Mouse (Mus musculus) cerebellum, postnatal 4 days (tissue): ENCODE results near the gene Cntrob.

Experiments used
- DNase-seq, 2 experiments: peaks; one replicate each; pipeline ENCODE4 v3.0.0; 2022; ENCODE audit warnings: low spot score in 2 of 2, mixed read lengths in 1 of 2

The Cntrob gene

DNA sequence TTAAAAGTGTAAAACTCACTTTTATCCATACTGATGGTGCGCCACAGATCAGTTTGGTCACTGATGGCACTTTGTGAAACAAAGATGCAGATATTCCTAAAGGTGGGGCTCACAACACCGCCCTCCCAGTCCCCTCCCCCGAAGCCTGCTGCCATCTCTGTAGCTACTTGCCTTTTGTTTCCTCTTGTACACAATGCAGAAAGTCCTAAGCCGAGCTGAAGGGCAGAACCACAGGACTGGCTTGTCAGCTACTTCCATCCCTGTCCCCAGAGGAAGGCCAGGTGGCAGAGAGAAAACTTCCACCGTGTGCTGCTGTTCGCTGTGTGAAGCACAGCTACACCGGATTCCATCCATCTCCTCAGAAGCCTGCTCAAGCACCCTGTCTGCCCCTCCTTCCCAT is 25.3 kb downstream of the Cntrob start:
- DNase-seq, result no peak

DNA sequence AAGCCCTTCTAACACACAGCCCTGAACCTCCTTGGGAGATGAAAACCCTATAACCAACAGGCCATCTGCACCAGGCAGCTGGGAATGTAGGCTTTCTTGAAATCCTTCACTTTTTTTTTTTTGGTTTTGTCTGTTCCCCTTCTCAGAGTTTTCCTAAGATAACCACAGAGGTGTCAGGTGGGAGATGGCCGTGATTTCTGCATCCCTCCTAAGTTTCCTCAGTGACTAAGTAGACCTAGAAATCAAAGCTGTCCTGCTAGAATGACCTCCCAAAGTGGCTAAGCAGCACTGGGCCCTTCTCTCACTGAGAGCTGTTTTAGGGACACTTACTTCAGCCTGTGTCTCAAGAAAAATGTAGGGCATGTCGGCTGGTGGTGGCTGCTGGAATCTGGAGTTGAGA is 25.8 kb downstream of the Cntrob start:
- no peak for DNase-seq

DNA sequence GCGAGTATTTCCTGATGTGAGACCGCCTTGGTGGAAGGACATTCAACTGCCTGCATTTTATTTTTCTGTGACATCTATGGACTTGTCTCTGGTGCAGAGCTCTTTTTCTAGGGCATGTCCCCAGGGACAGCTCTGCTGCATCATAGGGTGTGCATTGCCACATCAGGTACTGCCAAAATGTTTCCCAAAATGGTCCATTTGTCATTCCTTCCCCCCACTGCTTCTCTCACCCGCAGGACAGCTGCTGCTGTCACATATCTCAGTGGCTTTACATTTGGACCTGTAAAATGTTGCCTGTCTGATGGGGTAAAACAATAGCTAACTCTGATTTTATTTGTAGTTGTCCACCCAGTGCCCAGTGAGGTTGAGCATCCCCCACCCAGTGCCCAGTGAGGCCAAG is 28.3 kb downstream of the Cntrob start:
- no peak for DNase-seq

DNA sequence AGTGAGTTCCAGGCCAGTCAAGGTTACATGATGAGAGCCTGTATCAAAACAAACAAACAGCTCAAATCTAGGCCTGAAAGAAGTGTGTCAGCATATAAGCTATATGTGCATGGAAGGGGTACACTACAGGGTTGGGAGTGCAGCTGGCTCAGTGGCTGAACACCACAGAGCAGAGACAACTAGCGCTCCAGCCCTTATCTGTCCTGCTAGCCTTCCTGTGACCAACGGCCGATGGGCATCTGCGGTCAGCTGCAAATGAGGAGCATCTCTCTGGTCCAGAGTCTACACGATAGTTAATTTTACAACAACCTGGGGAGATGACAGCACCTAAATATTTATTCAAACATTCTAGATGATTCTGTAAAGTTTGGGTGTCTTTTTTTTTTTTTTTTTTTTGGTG is 32.5 kb downstream of the Cntrob start:
- no peak for DNase-seq

DNA sequence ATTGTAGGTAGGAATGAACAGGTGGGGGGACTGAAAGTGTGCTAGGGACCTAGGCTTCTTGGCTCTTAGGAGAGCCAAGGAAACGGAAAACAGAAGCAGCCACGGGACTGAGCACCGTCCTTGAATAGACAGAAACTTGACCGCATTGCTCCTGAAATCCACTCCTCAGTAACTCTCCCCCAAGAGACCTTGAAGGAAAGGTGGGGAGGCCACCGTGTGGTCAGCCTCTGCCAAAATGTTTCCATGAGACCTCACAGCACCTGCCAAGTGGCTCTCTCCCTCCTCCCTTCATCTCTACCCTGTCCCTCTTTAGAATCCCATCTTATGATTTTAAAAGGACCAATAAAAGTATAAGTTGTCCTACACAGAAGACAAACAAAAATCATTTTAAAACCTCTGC is 46.3 kb downstream of the Cntrob start:
- DNase-seq, result no peak

DNA sequence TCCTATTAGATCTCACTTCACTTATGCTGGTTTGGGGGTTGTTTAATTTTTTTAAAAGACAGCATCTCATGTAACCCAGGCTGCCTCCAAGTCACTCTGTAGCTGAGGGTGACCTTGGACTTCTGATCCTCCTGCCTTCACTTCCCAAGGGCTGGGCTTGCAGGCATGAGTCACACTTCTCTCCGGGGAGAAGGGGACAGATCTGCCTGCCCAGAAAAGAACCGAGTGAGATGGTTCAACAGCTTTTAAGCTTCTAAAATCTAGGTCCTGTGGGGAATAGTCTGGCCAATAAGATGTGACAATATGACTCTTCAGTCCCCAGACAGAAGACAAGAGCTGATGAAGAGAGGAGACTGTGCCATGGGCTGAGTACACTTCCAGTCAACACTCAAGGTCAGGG is 47.5 kb downstream of the Cntrob start:
- no peak for DNase-seq

DNA sequence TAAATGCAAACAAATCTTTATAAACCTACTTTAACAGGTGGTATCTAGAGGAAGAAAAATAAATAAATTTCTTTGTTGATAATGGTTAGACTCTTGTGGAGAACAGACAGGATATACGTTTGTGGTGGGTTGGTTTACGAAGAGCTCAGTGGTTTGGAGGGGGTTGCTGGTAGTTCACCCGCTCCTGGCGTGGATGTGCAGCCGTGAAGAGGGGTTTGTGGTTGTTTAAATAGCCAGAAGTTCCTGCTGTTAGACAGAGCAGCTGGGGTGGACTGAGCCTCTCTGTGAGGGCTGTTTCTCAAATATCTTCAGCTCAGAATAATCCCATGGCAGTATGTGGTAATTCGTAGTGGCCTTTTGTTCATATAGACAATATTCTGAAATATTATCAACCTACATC is 47.9 kb downstream of the Cntrob start:
- no peak for DNase-seq

DNA sequence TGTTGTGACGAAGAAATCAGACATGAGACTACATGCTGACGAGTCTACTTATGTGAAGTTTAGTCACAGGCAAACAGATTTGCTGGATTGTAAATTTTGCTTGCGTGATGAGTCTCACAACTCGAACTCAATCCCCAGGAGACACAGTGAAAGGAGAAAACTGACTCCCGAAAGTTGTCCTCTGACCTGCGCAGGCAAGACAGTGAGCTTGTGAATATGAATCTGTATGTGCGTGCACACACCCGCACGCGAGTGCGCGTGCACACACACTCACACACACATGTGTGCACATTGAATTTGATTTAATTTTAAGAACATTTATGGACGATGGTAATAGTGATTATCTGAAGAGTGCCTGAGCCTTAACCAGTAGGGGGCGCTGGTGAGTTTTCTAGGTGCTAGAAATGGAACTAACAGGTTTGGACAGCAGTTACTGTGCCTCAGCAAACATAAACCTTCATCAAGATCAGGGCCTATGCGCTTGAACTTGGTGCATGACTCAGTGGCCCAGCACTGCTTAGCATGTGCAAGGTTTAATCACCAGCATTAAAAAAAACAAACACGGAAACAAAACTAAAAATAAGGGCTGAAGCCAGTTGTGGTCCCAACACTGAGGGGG is 51.3 kb downstream of the Cntrob start:
- peak; percentile 54 to 80 for DNase-seq

DNA sequence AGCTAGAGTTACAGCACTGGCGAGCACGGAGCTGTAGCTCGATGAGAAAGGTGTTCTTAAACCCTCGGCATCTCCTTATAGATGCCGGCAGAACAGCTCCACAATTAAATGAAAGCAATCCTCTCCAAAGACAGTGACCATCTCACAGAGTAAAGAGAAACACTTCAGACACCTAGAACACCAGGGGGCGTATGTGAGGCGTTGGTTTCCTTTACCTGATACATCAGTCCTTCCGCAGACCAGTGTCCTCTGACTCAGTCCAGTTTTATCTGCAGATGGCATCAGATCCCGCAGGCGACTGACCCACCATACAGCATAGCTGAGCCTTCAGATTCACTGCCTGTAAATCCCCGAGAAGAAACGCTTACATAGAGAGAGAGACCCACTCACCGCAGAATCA is 54.0 kb downstream of the Cntrob start:
- peak; percentile 48 to 77 for DNase-seq

DNA sequence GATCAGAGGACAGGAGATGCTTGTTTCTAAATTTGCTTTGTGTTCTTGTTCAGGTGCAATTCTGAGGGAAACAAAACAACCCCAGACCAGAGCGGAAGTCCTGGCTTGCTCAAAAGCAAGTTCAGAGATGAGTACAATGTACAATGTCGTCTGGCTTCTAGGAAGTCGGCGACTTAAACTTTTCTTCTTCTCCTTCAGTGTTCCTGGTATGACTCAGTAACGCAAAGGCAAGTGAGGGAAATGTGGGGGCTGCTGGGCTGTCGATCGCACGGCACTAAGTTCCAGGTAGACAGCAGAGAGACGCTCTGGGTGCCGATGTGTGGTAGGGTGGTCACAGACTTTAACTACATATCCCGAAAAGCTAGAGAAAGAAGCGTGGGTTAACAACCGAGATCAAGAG is 55.5 kb downstream of the Cntrob start:
- no peak for DNase-seq

DNA sequence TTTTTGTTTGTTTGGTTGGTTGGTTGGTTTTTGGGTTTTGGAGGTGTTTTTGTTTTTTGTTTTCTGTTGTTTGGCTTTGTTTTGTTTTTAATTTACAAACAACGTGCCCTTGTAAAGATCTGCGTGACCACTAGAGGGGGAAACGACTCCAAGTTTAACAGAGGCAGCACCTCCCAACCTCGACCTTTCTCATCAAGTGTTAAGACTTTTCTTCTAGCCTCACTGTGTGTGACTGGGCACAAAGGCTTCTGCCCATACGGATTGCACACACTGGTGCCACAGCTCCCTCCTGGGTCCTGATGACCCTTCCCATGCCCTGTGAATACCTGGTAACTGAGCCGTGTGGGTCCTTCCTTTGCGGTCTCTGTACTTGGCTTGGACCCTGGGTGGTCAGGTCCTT is 56.2 kb downstream of the Cntrob start:
- peak in 1 of 2 experiments; percentile 17 for DNase-seq

DNA sequence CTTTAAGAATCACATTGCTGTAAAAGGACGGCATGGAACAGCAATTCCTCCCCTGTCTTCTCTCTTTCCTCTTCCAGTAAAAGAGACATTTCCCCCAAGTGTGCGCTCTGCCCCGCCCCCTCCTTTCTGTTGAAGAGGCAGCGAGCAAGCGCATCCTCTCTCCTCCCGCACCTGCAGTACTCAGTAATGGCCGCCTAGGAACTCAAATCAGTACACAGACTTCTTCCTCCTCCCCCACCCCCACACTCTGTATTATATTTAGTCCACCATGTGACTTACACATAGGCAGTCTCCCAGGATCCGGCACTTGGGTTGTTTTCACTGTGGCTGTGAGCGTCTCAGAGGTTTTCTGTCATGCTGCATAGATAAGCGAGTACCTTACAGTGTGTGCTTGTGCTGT is 57.3 kb downstream of the Cntrob start:
- DNase-seq, result peak in 1 of 2 experiments; percentile 54

DNA sequence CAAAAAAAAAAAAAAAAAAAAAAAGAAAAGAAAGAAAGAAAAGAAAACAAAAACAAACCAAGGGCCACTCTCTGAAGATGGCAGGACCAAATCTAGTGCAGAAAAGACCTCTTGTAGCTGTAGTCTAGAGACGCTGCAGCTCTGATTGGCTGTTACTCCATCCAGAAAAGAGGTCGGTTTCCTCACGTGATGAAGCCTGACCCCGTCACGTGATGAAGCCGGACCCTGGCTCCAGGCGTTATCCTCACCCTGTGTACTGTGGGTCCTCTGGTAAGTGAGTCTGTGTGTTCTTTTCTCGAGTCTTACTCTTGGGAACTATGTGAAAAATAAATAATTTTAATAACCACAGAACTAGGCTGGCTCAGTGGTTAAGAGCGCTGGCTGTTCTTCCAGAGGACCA is 58.2 kb downstream of the Cntrob start:
- DNase-seq, result no peak

DNA sequence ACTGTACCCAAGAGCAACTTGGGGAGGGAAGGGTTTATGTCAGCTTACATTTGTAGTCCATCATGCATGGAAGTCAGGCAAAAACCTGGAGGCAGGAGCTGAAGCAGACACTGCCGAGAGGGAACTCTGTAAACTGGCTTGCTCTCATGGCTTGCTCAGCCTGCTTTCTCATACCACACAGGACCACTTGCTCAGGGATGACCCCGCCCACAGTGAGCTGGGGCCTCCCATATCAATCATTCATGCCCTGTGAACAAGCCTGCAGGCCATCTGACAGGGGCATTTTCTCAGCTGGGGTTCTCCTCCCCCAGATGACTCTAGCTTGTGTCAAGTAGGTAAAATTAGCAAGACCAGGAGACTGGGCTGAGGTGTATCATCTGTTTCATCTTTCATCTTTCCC is 59.3 kb downstream of the Cntrob start:
- no peak for DNase-seq

DNA sequence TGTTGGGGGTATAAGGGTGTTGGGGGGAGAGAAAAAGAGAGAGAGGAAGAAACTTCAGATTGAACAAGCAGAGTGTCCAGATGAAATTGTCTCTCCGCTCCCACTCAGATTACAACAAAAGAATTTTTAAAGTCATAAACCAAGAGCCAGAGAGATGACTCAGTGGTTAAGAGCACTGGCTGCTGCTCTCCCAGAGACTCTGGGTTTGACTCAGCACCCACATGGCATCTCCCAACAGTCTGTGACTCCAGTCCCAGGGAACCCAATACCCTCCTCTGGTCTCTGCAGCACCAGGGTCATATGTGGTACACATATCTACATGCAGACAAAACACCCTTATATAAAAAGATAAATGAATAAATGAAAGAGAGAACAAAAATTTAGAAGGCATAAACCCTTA is 63.5 kb downstream of the Cntrob start:
- DNase-seq, result no peak

DNA sequence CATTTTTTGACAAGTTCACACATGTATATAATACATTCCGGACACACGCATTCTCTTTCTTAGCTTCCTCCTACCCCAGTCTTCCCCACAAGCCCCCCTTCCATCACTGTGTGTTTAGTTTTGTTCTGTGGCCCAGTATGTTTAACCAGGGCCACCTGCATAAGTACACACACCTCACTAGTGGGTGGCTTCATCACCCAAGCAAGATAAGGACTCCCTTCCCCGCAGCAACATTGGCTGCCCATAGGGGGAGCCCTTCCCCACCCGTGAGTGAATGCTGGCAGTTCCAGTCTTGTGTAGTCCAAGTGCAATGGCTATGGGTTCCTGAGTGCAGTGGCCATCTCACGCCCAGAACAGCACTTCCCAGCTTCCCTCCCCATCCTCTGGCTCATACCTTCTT is 65.3 kb downstream of the Cntrob start:
- DNase-seq, result peak in 1 of 2 experiments; percentile 38

DNA sequence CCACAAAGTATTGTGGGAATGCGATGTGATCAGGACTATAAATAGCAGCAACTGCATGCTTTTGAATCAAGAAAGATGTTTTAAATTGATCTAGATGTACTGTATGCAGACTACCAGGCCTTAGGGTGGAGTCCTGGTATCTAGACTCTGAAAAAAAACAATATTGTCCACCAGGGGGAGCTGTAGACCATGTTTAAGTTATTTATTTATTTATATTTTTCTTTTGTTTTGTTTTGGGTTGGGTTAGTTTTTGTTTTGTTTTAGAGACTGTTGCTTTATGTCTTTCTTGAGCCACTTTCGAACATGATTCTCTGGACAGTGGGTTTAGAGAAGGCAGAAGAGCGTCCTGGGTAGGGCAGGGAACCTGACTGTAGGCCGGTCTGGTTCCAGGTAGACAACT is 65.8 kb downstream of the Cntrob start:
- DNase-seq, result no peak

DNA sequence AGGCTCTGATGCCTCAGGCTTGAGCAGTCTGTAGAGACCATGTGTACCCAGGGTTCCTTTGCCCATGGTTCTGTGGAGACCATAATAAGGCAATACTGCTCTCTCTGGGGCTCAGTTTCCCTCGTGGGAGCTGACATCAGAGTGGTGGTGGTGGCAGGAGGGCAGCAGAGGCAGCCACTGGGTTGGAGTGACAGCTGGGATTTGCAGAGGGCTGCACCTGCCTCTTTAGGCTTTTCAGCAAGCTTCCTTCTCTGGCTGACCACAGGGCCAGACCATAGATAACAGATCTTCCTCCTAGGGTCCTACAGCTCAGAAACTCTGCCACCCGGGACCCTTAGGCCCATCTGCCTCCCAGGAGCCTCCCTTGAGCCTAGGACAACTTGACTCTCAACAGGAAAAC is 66.5 kb downstream of the Cntrob start:
- no peak for DNase-seq

DNA sequence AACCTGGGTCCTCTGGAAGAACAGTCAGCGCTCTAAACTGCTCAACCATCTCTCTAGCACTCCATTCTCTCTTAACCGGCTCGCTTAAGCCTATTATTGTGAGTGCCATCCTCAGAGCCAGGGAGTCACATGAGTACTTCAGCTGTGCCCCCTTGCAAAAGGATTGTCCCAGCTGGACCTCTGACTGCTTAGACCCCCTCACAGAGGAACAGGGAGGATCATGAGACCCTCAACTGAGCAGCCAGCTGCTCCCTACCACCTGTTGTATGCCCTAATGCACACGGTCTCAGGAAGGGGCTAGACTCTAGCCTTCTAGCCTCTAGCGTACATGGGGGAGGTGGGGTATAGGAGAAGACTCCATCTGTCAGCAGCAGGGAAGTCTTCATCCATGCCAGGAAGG is 68.8 kb downstream of the Cntrob start:
- no peak for DNase-seq

DNA sequence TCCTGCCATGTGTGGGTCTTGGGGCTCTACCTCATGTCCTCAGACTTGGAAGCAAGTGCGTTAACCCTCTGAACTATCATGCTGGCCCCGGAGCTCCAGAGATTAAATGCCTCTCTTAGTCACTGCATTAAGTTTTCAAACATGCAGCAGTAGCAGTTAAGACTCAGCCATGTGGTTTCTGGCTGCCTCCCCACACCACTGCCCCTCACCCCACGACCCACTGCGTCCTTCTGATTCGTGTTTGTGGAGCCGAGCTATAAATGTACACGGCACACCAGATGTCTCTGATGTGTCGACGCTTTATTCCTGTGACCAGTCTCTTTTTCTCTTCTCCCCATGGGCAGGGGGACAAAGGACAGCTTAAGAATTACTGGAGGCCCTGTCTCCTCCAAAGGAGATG is 70.4 kb downstream of the Cntrob start:
- no peak for DNase-seq

DNA sequence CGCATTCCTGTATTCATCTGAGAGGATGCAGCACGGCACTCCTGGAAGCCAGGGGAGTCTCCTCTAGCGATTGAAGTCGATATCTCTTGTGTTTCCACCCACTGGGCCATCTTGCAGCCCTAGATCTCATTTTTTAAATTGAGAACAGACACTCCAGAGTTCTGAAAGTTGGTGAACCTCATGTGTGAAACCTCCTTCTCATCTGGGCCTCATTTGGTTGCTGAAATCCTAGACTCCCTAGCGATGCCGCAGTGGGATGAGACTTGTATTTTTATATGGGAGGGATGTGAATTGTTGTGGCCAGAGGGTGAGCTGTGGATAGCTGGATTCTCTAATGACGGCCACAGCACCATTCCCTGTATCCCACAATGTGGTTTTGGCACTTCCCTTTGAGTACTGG is 71.6 kb downstream of the Cntrob start:
- no peak for DNase-seq

DNA sequence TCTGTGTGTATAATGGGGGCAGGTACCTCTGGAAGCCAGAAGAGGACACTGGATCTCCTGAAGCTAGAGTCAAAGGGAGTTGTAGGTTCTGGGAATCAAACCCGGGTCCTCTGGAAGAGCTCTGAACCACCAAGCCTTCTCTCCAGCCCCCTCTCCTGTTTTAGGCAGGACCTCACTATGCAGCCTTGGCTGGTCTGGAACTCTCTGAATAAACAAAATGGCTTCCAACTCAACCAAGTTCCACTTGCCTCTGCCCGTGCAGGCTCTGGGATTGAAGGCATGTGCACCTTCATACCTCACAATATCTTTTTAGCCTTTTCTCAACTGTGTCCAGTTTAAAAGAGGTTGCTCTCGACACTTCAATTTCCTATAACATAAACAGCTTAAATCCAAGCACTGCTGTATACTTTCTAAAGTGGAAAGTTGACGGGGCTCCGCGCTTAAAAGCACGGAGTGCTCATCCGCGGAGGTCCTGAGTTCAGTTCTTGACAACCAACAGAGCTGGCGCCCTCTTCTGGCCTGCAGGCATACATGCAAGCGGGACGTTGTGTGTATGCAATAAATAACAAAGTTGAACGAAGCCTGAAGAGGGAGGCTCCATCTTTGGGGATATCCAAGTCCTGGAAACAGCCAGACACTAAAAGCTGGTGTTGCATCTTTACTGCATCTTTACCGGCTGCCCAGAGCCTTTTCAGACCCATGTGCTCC is 72.3 kb downstream of the Cntrob start:
- no peak for DNase-seq

DNA sequence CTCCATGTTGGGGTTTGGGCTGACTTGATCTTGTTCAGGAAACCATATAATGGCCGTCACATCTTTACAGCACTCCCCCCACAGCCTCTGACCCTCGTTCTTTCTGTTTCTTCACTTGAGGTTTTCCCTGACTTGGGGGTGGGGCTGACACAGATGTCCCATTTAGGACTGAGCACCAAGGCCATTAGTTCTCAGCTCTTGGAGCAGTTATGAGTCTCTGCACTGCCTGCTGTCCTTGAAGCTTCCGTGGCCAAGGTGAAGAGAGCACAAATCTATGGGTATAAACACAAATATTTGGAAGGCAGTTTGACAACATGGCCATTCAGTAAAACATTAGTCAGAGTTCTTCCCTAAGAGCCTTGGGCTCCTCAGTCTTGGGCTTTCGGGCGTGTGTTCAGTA is 73.5 kb downstream of the Cntrob start:
- no peak for DNase-seq
